Mouse (Mus musculus) WW6 (cell line): Measurements from ENCODE around the gene Ehmt2.
"Not testable (repeated sequence)": the region's sequence is repeated elsewhere in the genome, so short reads cannot be mapped to it uniquely, and the experiment has no call there.

ENCODE experiments used
- DNase-seq: peaks from one replicate; pipeline ENCODE4 v3.0.0-alpha.2; 2013; ENCODE audit warnings: low read depth, low spot score

The Ehmt2 gene

GRCm38 (mm10) chr17:34953258-34953657, 55.0 kb downstream of the Ehmt2 start:
- DNase-seq, result no peak

GRCm38 (mm10) chr17:34953904-34954303, 55.6 kb downstream of the Ehmt2 start:
- no peak for DNase-seq

- no peak for DNase-seq
These were observed 56.6 kb downstream of the Ehmt2 start for GRCm38 (mm10) chr17:34954831-34955230.

- DNase-seq, result no peak
These were observed 57.6 kb downstream of the Ehmt2 start for GRCm38 (mm10) chr17:34955884-34956283.

DNA sequence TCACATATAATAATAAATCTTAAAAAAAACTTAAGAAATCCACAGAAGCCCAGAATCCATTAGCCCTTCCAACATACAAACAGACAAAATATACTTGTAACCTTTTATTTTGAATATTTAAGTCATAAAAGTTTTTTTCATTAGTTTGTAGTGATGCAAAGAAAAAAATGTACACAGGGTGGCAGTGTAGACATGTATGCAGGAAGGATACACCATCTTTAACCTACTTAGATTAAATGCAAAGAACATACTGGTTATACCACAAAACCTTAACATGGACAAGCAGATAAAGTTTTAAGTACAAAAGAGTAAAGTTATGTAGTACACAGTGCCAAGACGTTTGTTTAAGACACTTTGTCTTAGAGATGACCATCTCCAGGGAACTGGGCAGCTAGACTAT, 58.1 kb downstream of the Ehmt2 start:
- DNase-seq, result no peak

DNA sequence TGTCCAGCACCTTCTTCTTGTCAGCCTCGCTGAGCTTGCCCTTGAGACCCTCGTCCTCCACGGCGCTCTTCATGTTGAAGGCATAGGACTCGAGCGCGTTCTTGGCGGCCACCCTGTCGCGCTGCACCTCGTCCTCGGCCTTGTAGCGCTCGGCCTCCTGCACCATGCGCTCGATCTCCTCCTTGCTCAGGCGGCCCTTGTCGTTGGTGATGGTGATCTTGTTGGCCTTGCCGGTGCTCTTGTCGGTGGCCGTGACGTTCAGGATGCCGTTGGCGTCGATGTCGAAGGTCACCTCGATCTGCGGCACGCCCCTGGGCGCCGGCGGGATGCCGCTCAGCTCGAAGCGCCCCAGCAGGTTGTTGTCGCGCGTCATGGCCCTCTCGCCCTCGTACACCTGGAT, 59.0 kb downstream of the Ehmt2 start:
- not testable (repeated sequence) for DNase-seq

DNA sequence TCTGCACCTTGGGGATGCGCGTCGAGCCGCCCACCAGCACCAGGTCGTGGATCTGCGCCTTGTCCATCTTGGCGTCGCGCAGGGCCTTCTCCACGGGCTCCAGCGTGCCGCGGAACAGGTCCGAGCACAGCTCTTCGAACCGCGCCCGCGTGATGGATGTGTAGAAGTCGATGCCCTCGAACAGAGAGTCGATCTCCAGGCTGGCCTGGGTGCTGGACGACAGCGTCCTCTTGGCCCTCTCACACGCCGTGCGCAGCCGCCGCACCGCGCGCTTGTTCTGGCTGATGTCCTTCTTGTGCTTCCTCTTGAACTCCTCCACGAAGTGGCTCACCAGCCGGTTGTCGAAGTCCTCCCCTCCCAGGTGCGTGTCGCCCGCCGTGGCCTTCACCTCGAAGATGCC, 59.7 kb downstream of the Ehmt2 start:
- not testable (repeated sequence) for DNase-seq

DNA sequence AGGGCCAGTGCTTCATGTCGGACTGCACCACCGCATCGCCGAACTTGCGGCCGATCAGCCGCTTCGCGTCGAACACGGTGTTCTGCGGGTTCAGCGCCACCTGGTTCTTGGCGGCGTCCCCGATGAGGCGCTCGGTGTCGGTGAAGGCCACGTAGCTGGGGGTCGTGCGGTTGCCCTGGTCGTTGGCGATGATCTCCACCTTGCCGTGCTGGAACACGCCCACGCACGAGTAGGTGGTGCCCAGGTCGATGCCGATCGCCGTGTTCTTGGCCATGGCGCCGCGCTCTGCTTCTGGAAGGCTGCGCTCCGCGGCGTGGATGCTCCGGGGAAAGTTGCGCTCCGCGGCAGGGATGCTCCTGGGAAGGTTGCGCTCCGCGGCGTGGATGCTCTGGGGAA, 60.5 kb downstream of the Ehmt2 start:
- not testable (repeated sequence) for DNase-seq

GRCm38 (mm10) chr17:34959130-34959778, 61.0 kb downstream of the Ehmt2 start, which contains the start of gene Hspa1b:
Gene Hspa1b, minus strand, starts transcription at chr17:34959238.
- not testable (repeated sequence) for DNase-seq

DNA sequence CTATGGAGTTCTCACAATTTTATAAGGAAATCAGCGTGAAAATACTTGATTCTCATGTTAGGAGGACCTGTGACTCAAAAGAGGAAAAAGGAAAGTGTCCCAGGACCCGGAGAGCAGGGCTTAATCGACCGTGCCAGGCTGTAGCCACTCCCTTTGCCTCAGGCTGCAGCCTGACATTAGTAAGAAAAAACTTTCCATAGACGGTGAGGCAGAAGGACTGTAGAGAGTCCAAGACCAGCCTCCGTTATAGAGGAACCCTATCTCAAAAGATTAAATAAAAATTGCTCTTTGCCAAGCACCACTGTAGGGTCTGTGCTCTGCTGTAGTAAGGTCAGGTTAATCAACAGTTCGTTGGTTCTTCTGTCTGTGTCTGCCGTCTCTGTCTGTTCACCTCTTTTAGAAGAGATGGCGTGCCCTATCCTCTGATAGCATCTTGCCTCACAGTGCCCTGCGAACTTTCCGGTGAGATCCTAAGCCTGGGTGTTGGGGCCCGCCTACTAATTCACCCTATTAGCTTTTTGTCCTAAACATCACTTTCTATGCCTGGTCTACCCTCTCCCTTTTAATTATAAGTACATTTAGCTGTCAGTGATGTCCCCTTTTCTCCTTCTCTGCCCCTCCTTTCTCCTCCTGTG, 61.7 kb downstream of the Ehmt2 start:
- DNase-seq, result no peak

DNA sequence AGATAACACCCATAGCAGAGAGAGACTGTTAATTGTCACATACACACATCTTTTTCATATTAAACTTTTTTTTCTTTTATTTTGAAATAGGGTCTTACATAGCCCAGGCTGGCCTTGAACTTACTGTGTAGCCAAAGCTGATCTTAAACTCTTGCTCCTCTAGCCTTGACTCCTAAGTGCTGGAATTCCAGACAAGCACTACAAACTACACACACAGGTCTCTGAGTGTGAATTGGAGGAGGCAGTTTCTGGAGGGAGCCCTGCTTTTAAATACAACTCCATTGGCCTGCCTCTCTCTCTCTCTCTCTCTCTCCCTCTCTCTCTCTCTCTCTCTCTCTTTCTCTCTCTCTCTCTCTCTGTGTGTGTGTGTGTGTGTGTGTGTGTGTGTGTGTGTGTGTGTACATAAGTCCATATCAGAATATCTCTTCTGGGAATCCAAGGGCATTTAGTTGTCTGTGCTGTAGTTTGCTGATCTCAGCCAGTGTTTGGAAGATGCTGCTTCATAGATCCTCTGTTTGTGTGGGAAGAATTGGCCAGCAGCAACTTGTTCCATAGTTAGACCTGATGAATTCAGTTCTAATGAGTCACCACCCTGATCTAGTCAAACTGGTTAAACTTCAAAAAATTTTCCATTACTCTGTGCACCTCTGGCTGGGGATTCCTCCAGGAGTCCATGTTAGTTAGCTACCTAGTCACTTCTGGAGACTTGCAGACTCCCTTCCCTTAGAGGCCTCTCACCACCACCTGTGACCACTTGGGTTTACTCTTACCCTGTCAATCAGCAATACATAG, 62.6 kb downstream of the Ehmt2 start:
- DNase-seq, result no peak

GRCm38 (mm10) chr17:34962125-34962524, 63.9 kb downstream of the Ehmt2 start:
- DNase-seq, result no peak

GRCm38 (mm10) chr17:34962841-34963240, 64.6 kb downstream of the Ehmt2 start:
- no peak for DNase-seq
